Mouse (Mus musculus) bone marrow macrophage, adult 2 months (primary cell): Measurements from ENCODE around the gene Gm10217. TPM values are rescaled to one million over a fixed set of nuclear protein-coding genes. Genes with fewer than 3 reads are reported as not detected.

Experiments used
- H3K27ac ChIP-seq: 2 replicates; pipeline ENCODE4 v1.5.1; 2012; ENCODE audit warnings: low read depth, low read length; ENCODE audit not compliant: insufficient read depth
- H3K4me1 ChIP-seq: 2 replicates; pipeline ENCODE4 v1.6.1; 2012; ENCODE audit warnings: low read length; ENCODE audit not compliant: control insufficient read depth, insufficient read depth
- H3K4me3 ChIP-seq: 2 replicates; pipeline ENCODE4 v1.5.1; 2012; ENCODE audit warnings: mild to moderate bottlenecking, low read length, moderate library complexity; ENCODE audit not compliant: insufficient read depth
- CTCF ChIP-seq: IDR thresholded peaks from 2 replicates; pipeline ENCODE4 v1.5.1; 2012; ENCODE audit warnings: low read depth, mild to moderate bottlenecking, low read length, moderate library complexity
- POLR2A ChIP-seq: IDR thresholded peaks from 2 replicates; pipeline ENCODE4 v1.6.1; 2012; ENCODE audit warnings: mild to moderate bottlenecking, low read depth, low read length, borderline replicate concordance
- polyA plus RNA-seq: library from polyadenylated mRNA; stranded (reverse); fragments of >200 nt; gene quantifications from 2 replicates; pipeline ENCODE4 v1.2.4, GENCODE M21; 2012; ENCODE audit not compliant: missing spikeins, insufficient read depth, insufficient read length

Gene Gm10217
- not detected in 2 replicates for polyA plus RNA-seq

GRCm38 (mm10) chr8:9863951-9864350, at the start of gene Gm10217:
Gene Gm10217 (plus strand): TSS chr8:9864251.
- Histone ChIP-seq H3K4me1 (no peaks in the 10 kb centered on the region), H3K27ac (no peak within 1 kb of the TSS), H3K4me3 (no peak within 1 kb of the TSS)
- TF ChIP-seq CTCF = no peak
- TF ChIP-seq POLR2A = no peak

- TF ChIP-seq POLR2A (no peak), CTCF (no peak)
- H3K4me3 ChIP-seq = no peak overlapping the region
- H3K4me1 ChIP-seq = no peaks in the 10 kb centered on the region
Measured at GRCm38 (mm10) chr8:9824770-9825169, 39.3 kb upstream of the Gm10217 start.

GRCm38 (mm10) chr8:9840257-9840656, 23.8 kb upstream of the Gm10217 start:
- H3K4me1 ChIP-seq = no peaks in the 10 kb centered on the region
- H3K27ac ChIP-seq = no peak overlapping the region
- no peak overlapping the region for H3K4me3 ChIP-seq
- no peak for TF ChIP-seq POLR2A
- no peak for TF ChIP-seq CTCF

More at GRCm38 (mm10) chr8:9824770-9825169, 39.3 kb upstream of the Gm10217 start:
- H3K27ac ChIP-seq = no peak overlapping the region

- no peak for TF ChIP-seq CTCF
- TF ChIP-seq POLR2A = no peak
- H3K27ac ChIP-seq = no peak overlapping the region
- H3K4me3 ChIP-seq = no peak overlapping the region
- no peaks in the 10 kb centered on the region for H3K4me1 ChIP-seq
Measured at GRCm38 (mm10) chr8:9859286-9859685, 4.8 kb upstream of the Gm10217 start.

DNA sequence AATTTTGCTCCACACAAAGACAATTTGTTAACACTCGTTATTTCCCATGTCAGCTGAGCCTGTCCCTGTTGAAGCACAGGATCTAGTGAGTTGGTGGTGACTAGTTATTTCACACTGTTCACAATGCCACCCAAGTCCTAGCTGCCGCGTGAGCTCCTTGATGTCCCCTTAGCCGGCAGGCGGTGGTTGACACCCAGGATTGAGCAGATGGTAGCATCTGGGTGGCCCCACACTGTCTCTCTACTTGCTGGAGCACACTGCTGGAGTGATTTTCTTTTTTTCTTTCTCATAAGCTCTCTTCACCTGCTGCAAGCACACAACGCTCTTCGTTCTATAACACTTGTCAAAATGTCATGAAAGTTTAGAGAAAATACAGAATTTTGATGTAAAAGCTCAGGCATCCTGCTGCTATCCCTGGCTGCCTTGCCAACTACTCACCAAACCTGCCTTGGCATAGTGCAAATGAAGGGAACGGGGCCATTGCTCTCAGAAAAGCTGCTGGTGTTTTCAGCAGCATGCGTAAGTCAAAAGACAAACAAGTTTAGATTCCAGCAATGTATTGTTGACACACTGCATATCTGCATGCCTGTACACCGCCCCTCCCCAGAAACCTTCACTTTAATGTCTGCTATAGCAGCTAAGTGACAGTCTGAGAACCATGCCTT, 3.4 kb upstream of the Gm10217 start:
- no peak overlapping the region for H3K4me3 ChIP-seq
- no peak for TF ChIP-seq CTCF
- no peak for TF ChIP-seq POLR2A

DNA sequence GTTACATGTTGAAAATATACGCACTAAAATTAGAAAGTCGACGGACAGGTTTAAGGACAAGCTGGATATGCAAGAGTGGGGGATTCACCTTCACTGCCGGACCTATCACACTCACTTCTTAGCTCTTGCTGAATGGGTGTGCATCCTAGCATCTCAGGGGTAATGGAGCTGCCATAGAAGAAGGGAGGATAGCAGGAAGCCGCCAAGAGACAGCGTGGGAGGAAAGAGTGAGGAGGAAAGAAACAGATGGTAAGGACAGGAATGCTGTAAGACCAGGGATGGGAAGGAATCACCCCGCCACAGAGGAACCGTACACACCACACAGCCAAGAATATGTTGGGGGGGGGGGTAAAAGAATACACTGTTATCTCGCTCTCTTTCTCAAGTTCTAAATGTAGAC, 1.1 kb downstream of the Gm10217 start:
- no peak overlapping the region for H3K27ac ChIP-seq
- TF ChIP-seq CTCF = no peak
- TF ChIP-seq POLR2A = no peak
- H3K4me3 ChIP-seq = no peak overlapping the region
- no peaks in the 10 kb centered on the region for H3K4me1 ChIP-seq

More for the DNA sequence above, 3.4 kb upstream of the Gm10217 start:
- Histone ChIP-seq H3K27ac (no peak overlapping the region), H3K4me1 (no peaks in the 10 kb centered on the region)

DNA sequence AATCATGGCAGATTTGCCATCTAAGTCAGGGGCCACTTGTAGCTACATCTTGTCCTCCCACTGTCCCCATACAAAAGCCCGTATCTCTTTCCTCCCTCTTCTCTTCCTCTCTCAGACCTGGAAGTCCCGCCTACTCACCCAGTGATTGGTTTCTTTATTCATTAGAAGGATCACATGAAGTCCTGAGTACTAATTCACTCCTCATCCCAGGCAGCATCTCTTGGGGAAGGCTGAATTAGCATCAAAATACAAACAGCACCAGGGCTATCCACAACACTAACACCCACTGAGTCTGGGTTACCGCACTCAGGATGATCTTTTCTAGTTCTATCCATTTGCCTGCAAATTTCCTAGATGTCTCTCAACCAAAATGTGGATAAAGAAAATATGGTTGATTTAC, 4.0 kb downstream of the Gm10217 start:
- Histone ChIP-seq H3K27ac (no peak overlapping the region), H3K4me1 (no peaks in the 10 kb centered on the region), H3K4me3 (no peak overlapping the region)
- TF ChIP-seq POLR2A (no peak), CTCF (no peak)

DNA sequence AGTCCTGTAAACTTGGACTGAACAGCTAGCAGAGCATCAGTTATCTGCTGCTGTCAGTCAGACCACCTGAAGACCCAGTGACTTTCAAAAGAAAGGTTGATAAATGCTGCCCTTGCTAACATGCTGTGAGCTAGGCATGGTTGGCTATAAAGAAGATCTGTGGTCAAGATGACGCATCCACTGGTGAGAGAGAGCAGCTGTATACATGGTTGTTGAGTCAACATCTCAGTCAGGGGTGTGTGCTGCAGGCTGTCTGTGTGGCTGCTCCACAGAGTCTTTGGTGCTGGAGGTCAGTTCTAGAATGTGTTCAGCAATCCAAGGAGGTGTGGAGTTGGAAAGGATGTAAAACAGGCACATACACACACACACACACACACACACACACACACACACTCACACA, 12.2 kb downstream of the Gm10217 start:
- TF ChIP-seq CTCF = no peak
- no peak for TF ChIP-seq POLR2A
- no peaks in the 10 kb centered on the region for H3K4me1 ChIP-seq
- H3K27ac ChIP-seq = no peak overlapping the region
- H3K4me3 ChIP-seq = no peak overlapping the region

DNA sequence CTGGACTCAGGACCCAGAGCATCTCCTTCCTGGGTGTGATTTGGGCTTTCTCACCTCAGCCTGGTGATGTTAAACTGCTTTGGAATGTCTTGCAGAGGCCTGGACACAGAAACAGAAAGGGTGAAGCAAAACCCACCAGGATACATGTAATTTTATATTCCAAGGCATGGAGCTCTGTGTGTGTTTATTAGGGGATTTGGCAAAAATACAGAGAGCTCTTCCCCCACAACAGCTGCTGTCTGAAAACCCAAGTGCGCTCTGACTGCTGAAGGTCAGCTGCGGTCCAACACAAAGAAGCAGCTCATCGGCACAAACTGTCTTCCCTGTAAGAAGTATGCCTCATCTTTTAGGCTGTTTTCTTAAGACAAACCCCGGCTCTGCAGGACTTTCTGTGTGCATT, 15.9 kb downstream of the Gm10217 start:
- H3K27ac ChIP-seq = no peak overlapping the region
- H3K4me3 ChIP-seq = no peak overlapping the region
- TF ChIP-seq CTCF (no peak), POLR2A (no peak)
- no peaks in the 10 kb centered on the region for H3K4me1 ChIP-seq

DNA sequence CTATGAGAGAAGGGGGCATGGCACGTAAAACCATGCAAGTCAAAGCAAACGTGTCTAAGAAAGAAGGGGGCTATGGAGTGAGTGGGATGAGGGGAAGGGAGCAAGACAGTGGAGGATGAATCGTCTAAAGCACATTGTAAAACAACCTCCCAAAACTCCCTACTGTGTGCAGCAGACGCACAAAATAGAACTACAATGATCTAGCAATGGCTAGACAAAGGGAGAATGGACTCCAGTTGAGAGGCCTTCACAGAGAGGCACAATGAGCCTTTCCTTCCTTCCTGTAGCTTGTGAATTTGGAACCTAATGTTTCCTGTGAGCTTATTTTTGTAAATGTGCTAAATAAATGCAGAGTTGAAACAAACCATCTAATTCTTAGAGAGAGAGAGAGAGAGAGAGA, 22.7 kb downstream of the Gm10217 start:
- TF ChIP-seq CTCF = no peak
- no peak for TF ChIP-seq POLR2A
- H3K27ac ChIP-seq = no peak overlapping the region
- no peaks in the 10 kb centered on the region for H3K4me1 ChIP-seq

More for the DNA sequence above, 22.7 kb downstream of the Gm10217 start:
- no peak overlapping the region for H3K4me3 ChIP-seq
